Mouse (Mus musculus) naive thymus-derived CD4-positive, alpha-beta T cell, adult 2 months (primary cell): ENCODE measurements around the gene Olfr804.

Experiments
- DNase-seq: peaks from one replicate; pipeline ENCODE4 v3.0.0-alpha.2; 2011; ENCODE audit warnings: low read depth

The Olfr804 gene

DNA sequence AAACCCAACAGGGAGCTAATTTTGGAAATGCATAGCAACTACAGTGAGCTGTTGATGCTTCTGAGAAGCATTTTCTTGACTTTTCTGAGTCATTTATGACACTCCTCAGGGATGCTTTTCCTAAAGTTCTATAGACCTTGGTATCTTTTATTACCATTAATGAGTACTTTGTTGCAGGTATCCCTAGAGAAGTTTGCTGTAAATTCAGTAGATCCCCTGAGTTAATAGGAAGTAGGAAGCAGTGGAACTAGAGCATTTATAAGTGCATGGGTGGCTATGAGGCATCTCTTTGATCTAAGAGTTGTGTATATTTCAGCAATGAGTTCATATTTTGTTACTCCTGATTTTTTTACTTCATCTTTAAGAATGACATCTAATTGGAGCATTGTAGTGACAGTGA lies at the start of gene Olfr804:
Olfr804 (plus strand) TSS at position 301 of the 400 bp plus-strand sequence.
- no peak for DNase-seq

GRCm38 (mm10) chr10:129657394-129657793 lies 45.6 kb upstream of the Olfr804 start, which contains the start of gene Olfr800:
TSS of gene Olfr800 (plus strand) at chr10:129657694.
- DNase-seq, result no peak

- DNase-seq, result no peak
Observed at GRCm38 (mm10) chr10:129673765-129674164, 29.2 kb upstream of the Olfr804 start, which contains the start of gene Olfr801. TSS of gene Olfr801 (minus strand) at chr10:129673865.

GRCm38 (mm10) chr10:129688069-129688468 lies 14.9 kb upstream of the Olfr804 start, which contains the start of gene Olfr802:
TSS of gene Olfr802 (minus strand) at chr10:129688169.
- no peak for DNase-seq

- no peak for DNase-seq
Observed at GRCm38 (mm10) chr10:129694186-129694585, 8.8 kb upstream of the Olfr804 start, which contains the start of gene Olfr803. TSS of gene Olfr803 (minus strand) at chr10:129694286.

- no peak for DNase-seq
Observed at GRCm38 (mm10) chr10:129729275-129729674, 26.3 kb downstream of the Olfr804 start, which contains the start of gene Olfr805. TSS of gene Olfr805 (minus strand) at chr10:129729375.

GRCm38 (mm10) chr10:129741821-129742220 lies 38.8 kb downstream of the Olfr804 start, which contains the start of gene Olfr806:
TSS of gene Olfr806 (minus strand) at chr10:129741921.
- DNase-seq, result no peak

DNA sequence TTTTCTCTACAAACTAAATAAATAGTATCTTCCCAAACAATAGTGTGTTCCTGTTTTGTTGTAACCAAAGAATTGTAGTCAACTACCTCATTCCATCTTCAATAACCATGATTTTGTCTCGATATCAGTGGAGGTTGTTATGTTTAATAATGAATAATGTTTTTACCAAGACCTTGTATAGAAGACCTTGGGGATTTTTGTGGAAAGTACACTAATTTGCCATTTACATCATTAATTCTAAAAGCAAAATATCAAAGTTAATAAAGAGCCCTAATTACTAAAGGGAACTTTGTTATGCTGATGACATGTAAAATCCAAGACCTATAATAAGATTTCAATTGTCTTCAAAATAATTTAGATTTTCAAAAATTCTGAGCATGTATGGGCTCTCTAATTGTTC lies 54.7 kb downstream of the Olfr804 start, which contains the start of gene Olfr807:
Olfr807 (minus strand) TSS at position 101 of the 400 bp plus-strand sequence.
- no peak for DNase-seq
